Mouse (Mus musculus) kidney, adult 2 months (tissue): ENCODE data around the gene Ckmt2. TPM values are rescaled to one million over a fixed set of nuclear protein-coding genes. Genes with fewer than 3 reads are reported as not detected.

ENCODE experiments used
- DNase-seq: peaks from one replicate; pipeline ENCODE4 v3.0.0; 2021
- H3K27ac ChIP-seq: fragments of 200-500 bp; 2 replicates; pipeline ENCODE4 v1.5.1; 2012; ENCODE audit warnings: low read depth, low read length, control low read depth, inconsistent platforms; ENCODE audit not compliant: insufficient read depth
- H3K27me3 ChIP-seq: fragments of 200-500 bp; replicated peaks from 2 replicates; pipeline ENCODE4 v1.6.1; 2012; ENCODE audit warnings: mild to moderate bottlenecking, moderate library complexity, low read length, inconsistent platforms; ENCODE audit not compliant: control insufficient read depth, insufficient read depth
- H3K36me3 ChIP-seq: fragments of 200-500 bp; 2 replicates; pipeline ENCODE4 v1.6.1; 2012; ENCODE audit warnings: mild to moderate bottlenecking, moderate library complexity, low read length, inconsistent platforms; ENCODE audit not compliant: control insufficient read depth, insufficient read depth
- H3K4me1 ChIP-seq: fragments of 200-500 bp; 2 replicates; pipeline ENCODE4 v1.6.1; 2011; ENCODE audit warnings: low read length; ENCODE audit not compliant: control insufficient read depth, insufficient read depth
- H3K4me3 ChIP-seq: fragments of 200-500 bp; 2 replicates; pipeline ENCODE4 v1.5.1; 2011; ENCODE audit warnings: mild to moderate bottlenecking, low read depth, low read length, control low read depth; ENCODE audit not compliant: insufficient read depth
- CTCF ChIP-seq: fragments of 200-500 bp; conservative IDR thresholded peaks from 2 replicates; pipeline ENCODE4 v1.5.1; 2011; ENCODE audit warnings: low read depth, mild to moderate bottlenecking, control low read depth, low read length, moderate library complexity, mixed read lengths; ENCODE audit not compliant: insufficient read depth, insufficient read length
- POLR2A ChIP-seq: fragments of 200-500 bp; IDR thresholded peaks from one replicate; pipeline ENCODE4 v1.6.1; 2011; ENCODE audit warnings: low read depth, low read length, control low read depth
- WGBS: fragments of 180-500 bp; shearing (Covaris S2); methylation state at CpG from one replicate; pipeline ENCODE4 v1.1.7; 2018; 5-methylcytosine and 5-hydroxymethylcytosine counted together
- polyA plus RNA-seq: library from polyadenylated mRNA; depleted of rRNA; stranded (reverse); fragments of >200 nt; gene quantifications from 2 replicates; pipeline ENCODE4 v1.2.3, GENCODE M21; 2012

Gene Ckmt2
- polyA plus RNA-seq, 1 experiment = 35.1 TPM

DNA sequence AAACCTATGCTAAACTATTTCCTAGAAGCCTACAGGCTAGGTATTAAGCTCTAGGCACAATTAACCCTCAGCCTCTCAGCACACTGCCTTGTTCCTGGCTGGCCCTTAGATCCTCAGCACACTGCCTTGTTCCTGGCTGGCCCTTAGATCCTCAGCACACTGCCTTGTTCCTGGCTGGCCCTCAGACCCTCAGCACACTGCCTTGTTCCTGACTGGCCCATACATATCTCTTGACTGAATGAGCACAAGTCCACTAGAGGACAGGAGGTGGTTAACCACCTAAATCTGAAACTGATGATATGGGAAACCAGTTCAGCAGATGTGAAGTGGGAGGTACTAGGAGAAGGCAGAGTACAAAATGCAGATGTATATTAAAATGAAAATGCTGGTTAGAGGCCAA is 35.0 kb upstream of the Ckmt2 start:
- Histone ChIP-seq H3K27me3 (no peaks in the 10 kb centered on the region), H3K36me3 (no peaks in the 10 kb centered on the region), H3K4me1 (0 out of 2 replicates have a peak, but pooled peaks cover 3% of the 10 kb centered on the region), H3K4me3 (no peak overlapping the region), H3K27ac (no peak overlapping the region)
- no peak for DNase-seq
- TF ChIP-seq CTCF = no peak
- TF ChIP-seq POLR2A = no peak

DNA sequence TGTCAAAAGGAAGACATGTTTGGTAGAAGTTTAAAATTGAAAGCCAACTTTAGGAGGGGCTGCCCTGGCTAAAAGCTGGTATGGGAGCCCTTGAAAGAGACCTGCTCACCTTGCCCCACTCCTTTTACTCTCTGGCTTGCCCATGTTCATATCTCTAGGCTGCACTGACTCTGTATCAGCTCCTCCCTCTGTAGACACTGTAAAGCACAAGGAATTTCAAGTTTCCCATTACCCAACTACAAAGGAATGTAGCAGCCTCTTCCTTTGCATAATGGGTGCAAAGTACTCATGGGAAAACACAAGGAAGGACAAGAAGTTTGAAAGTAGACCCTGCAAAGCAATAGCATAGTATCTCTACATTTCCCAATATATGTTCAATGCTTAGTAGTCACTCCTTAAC is 34.5 kb upstream of the Ckmt2 start:
- H3K4me1 ChIP-seq = 0 out of 2 replicates have a peak, but pooled peaks cover 3% of the 10 kb centered on the region
- DNase-seq = peak; percentile 33
- H3K36me3 ChIP-seq = no peaks in the 10 kb centered on the region
- H3K27me3 ChIP-seq = no peaks in the 10 kb centered on the region
- H3K27ac ChIP-seq = no peak overlapping the region
- no peak for TF ChIP-seq CTCF
- no peak for TF ChIP-seq POLR2A
- no peak overlapping the region for H3K4me3 ChIP-seq

DNA sequence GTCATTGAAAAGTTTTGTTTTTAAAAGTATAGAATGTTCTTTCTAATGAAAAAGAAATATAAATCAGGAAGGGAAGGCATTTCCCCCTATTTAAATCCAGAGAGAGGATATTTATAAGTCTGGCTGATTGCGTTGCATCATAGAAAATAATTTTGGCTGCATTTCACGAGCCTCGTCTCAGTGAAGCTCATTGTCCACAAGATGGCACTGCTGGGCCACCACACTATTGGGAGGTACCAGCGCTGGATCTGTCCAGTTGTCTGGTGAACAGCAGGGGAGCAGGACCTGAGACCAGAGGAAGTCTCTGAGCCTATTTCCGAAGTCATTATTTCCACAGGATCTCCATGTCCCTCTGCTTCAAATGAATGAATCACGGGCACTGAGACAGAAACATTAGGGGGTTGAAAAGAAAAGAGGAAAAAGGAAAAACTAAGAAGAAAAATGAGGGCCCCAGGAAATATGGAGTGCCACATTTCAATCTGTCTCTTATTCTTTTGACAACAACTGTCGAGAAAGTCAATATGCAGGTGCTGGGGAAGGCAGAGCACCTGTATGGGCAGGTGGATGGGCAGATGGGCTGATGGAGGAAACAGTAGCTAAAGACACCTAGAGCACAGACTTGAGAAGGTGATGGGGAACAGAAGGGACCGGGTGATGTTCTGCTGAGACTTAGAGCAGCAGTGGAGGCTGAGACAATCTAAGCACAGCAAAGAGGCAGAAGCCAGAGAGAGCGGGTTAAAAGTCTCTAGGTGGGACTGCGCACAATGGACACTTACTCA is 31.7 kb upstream of the Ckmt2 start:
- peak; percentile 85 for DNase-seq
- H3K4me1 ChIP-seq = 0 out of 2 replicates have a peak, but pooled peaks cover 3% of the 10 kb centered on the region
- TF ChIP-seq POLR2A = no peak
- TF ChIP-seq CTCF = peak; percentile 98
- H3K27ac ChIP-seq = no peak overlapping the region
- no peaks in the 10 kb centered on the region for H3K36me3 ChIP-seq
- H3K4me3 ChIP-seq = no peak overlapping the region
- WGBS = 36% methylated on average over 10 of the region's 10 CpGs
- no peaks in the 10 kb centered on the region for H3K27me3 ChIP-seq

DNA sequence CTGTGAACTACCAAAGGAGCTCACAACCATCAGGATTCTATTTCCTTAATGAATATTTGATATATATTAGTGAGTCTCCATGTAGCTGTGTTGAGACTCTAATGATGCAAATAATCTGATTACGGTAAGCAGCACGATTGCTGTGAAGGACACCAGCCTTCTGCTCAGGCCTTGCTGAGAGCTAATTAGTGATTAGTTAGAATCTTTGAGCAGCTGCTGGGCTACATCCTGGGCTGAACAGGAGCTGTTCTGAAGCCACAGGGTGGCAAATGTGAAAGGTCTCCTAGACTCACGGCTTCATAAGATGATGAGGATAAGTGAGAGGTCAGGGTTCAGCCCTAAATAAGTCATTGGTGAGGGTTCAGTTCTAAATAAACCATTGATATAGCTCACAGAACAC is 29.7 kb upstream of the Ckmt2 start:
- TF ChIP-seq POLR2A (no peak), CTCF (no peak)
- no peak overlapping the region for H3K27ac ChIP-seq
- H3K4me1 ChIP-seq = no peaks in the 10 kb centered on the region
- H3K27me3 ChIP-seq = no peaks in the 10 kb centered on the region
- WGBS = 74% methylated on average over 3 of the region's 3 CpGs
- no peaks in the 10 kb centered on the region for H3K36me3 ChIP-seq
- no peak overlapping the region for H3K4me3 ChIP-seq
- DNase-seq = no peak

DNA sequence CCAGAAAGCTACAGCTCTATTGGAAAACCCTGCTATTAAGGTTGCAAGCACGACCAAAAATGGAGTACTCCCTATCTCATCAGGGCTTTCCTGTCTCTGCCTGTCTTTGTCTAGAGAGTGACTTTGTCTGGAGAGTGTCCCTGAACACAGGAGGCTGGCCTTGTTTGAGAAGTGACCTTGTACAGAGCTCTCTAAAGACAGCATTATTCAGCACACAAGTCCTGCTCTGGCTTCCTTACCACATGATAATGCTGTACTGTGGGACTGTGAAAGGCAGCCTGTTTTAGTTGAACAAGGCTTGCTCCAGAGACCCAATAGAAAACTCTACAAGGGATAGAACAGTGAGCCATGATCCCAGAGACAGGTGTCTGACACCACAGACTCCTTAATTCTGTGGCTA is 19.8 kb upstream of the Ckmt2 start:
- TF ChIP-seq POLR2A (no peak), CTCF (no peak)
- no peaks in the 10 kb centered on the region for H3K27me3 ChIP-seq
- no peak overlapping the region for H3K27ac ChIP-seq
- 57% methylated on average over 1 of the region's 1 CpGs for WGBS
- no peak for DNase-seq
- H3K4me1 ChIP-seq = no peaks in the 10 kb centered on the region
- H3K36me3 ChIP-seq = no peaks in the 10 kb centered on the region
- no peak overlapping the region for H3K4me3 ChIP-seq

DNA sequence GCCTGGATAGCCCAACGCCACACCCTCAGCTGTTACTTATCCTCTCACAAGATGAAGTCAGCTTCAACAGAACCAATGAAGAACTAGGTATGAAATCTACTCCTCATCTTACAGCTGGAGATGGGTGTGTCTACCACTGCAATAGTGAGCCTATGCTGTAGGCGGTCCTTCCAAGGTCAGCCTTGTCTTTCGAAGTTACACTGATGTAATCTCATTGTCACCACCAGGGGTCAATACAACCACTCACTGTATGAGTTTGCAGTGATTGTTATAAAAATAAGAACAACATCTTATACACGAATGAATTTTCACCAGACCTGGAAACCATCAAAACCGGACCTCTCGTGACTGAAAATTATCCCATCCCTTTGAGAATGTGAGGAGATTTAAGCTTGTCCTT is 16.4 kb upstream of the Ckmt2 start:
- DNase-seq = peak; percentile 18
- no peaks in the 10 kb centered on the region for H3K36me3 ChIP-seq
- H3K4me3 ChIP-seq = no peak overlapping the region
- no peaks in the 10 kb centered on the region for H3K27me3 ChIP-seq
- H3K4me1 ChIP-seq = no peaks in the 10 kb centered on the region
- H3K27ac ChIP-seq = no peak overlapping the region
- TF ChIP-seq POLR2A (no peak), CTCF (no peak)
- 67% methylated on average over 6 of the region's 6 CpGs for WGBS

DNA sequence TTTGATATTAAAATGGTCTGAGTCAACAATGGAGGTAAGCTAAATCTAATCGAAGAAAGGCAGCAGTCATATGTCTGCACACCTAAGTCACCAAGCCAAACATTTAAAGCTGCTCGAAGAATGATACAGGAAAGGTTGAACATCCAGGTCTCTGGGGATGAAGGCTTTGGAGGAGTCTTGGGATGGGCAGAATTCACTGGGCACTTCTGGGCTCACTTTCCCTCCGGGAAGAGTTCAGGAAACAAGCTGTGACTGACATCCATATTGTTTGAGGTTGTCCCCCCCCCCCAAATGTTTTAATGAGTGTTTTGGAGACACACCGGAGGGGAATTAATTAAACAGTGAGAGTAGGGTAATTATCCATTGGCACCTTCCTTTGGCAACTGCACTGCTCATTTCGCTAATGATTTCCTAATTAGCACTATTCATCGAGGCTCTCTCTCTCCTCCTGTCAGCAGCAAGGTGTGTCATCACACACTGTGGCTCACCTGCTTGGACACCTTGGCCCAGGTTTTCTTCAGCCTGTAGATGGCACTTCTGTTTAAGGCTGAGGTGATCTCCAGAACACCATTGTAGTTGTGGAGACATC is 13.4 kb upstream of the Ckmt2 start:
- no peak overlapping the region for H3K27ac ChIP-seq
- no peak for DNase-seq
- H3K27me3 ChIP-seq = no peaks in the 10 kb centered on the region
- 78% methylated on average over 6 of the region's 6 CpGs for WGBS
- TF ChIP-seq POLR2A (no peak), CTCF (no peak)
- no peak overlapping the region for H3K4me3 ChIP-seq
- no peaks in the 10 kb centered on the region for H3K4me1 ChIP-seq
- no peaks in the 10 kb centered on the region for H3K36me3 ChIP-seq
